Mouse (Mus musculus): Measurements from ENCODE around the gene Tspan9.

GRCm38 (mm10) chr6:128025581-128025980, 117.8 kb downstream of the Tspan9 start:
- TF ChIP-seq CTCF (IDR thresholded peaks at IDR 0.05; ENCODE audit: low read depth) (no peak), EP300 (IDR thresholded peaks at IDR 0.05; ENCODE audit: low read depth) (no peak)
